Mouse (Mus musculus) right cerebral cortex, postnatal 10 days (tissue): ENCODE data around the gene Rtbdn.
A peak's percentile ranks its signal among the peaks of the same experiment; 100 is the strongest.

Experiments
- DNase-seq, 2 experiments: peaks; one replicate each; pipeline ENCODE4 v3.0.0; 2021; ENCODE audit warnings: low spot score in 2 of 2

Gene Rtbdn

DNA sequence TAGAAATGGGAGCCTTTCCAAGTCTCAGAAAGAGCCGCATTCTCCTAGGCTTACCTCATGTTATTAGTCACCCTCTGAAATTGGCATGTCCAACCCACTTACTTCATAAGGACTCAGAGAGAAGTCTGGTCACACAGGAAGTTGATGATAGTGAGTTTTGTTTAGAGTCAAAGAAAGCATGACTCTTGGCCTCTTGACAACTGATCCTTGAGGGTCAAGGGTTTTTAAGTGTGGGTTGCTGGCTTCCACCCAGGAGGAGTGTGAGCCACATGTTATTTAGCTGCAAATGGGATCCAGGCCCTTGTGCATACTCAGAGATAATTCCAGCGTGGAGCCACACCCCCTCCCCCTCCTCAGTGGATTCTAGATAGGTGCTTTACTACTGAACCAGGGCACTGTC, 25.2 kb upstream of the Rtbdn start:
- no peak for DNase-seq

DNA sequence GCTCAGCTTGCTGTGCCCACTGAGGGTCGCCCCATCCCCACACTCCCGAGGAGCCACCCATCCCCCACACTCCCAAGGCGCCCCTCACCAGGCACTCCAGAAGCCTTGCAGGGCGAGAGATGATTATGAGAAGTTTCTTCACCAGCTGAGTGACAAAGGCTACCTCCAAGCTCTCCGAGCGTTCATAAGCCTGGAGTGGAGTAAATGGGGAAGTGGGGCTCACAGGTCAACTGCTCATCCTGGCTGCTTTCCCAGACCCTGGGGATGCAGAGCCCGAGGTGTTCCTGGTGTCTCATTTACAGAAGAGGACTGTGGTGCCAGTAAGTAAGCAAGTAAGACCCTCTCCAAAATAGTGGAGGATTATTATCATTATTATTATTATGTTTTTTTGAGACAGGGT, 21.2 kb upstream of the Rtbdn start:
- no peak for DNase-seq

DNA sequence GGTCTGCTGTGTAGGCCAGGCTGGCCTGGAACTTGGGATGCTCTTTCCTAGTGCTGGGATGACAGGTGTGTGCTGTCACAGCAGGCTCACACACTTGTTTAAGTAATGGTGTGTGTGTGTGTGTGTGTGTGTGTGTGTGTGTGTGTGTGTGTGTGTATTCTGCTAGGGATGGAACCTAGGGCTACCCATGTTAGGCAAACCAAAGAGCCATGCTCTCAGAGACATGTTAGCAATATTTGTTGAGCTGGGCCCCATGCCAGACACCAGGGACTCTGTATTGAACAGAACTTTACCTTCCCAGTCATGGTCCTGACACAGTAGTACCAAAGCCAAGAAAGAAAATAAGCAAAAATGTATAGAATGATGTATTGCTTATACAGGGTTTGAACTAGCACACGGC, 19.3 kb upstream of the Rtbdn start:
- DNase-seq: no peak

DNA sequence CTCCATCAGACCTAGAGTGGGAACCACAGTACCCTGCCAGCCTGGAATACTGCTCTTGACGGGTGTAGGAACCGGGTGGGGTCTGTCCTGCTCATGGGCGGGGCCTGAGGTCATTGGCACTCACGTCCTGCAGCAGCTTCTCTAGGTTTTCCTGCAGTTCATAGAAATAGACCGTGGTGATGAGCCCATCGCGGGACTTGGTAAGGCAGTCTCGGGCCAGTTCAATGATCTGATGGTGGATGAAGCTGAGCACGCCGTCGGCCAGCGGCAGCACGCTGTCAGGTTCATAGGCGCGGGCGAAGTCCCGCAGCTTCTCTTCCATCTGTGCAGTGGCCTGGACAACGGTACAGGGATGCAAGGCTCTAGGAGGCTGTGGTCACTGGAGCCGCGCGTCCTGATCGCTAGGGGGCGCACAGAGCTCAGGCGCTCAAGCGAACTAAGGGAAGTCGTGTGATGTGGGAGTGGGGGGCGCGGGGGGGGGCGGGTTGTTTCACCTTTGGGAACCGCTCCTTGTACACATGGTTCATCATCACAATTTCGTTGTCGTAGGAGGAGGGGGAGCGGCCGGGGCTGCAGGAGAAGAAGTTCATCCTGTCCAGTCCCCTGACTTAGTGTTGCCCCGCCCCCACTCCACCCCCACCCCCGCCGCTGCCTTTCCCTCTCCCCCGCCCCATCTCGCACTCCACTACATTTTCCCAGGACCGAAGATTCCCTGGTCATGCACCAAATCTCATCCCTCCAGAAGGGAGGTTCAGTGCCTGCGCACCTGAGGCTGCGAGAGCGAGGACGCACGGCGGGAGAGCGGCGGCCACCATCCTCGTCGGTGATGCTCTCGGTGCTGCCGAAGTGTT, 18.1 kb upstream of the Rtbdn start:
- DNase-seq: peak in 1 of 2 experiments; percentile 84

GRCm38 (mm10) chr8:84930582-84930981, 16.2 kb upstream of the Rtbdn start:
- DNase-seq: no peak

- DNase-seq: peak in 1 of 2 experiments; percentile 42
Observed at GRCm38 (mm10) chr8:84933767-84934559, 12.8 kb upstream of the Rtbdn start.

GRCm38 (mm10) chr8:84934860-84935259, 11.9 kb upstream of the Rtbdn start:
- DNase-seq: peak; percentile 76 to 79

GRCm38 (mm10) chr8:84935489-84935888, 11.3 kb upstream of the Rtbdn start:
- DNase-seq: peak in 1 of 2 experiments; percentile 46

GRCm38 (mm10) chr8:84936041-84936961, 10.5 kb upstream of the Rtbdn start:
- DNase-seq: peak; percentile 59 to 61

DNA sequence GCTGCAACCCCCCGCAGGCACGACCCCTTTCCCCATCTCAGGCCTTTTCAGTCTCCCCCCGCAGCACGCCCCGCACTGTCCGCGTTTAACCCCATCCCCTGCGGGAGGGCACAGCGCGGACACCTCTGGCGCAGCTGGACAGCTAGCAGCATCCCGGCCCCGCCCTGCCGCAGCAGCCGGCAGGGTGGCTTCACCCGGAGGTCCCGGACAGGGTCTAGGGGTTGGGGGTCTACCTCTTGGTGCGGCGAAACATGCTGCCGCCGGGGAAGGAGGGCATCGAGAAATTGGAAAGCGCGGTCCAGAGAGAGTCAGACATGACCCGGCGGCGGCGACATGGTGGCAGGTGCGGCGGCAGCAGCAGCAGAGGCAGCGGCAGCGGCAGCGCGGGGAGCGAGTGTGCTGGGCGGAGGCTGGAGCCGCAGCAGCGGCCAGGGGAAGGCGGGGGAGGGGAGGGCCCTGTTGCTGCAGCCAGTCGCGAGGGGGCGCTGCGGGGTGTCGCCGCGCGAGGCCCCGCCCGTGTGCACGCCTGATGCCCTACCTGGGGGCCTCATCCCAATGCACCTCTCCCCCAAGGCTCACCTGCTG, 9.7 kb upstream of the Rtbdn start, which contains the start of gene Mast1:
TSS of gene Mast1 (minus strand) at position 398 of the 585 bp plus-strand sequence.
- DNase-seq: peak; percentile 83 to 86

GRCm38 (mm10) chr8:84937620-84938485, 8.9 kb upstream of the Rtbdn start:
- no peak for DNase-seq

DNA sequence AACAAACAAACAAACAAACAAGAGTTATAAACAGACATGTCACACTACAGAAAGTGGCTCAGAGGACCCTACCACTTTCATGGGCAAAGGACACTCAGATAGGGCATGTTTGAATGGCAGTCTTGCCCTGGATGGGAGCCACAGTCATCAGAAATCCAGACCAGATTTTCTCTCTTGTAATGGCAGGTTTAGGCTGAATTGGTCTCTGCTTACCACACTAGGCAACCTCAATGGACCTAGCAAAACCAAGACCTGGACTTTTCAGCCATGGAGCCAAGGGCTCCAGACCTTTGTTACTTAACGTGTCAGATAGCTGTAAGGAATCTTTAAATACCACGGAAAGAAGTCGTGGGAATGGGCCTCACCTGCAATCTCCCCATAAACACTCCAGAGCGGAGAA, 3.1 kb upstream of the Rtbdn start:
- no peak for DNase-seq

DNA sequence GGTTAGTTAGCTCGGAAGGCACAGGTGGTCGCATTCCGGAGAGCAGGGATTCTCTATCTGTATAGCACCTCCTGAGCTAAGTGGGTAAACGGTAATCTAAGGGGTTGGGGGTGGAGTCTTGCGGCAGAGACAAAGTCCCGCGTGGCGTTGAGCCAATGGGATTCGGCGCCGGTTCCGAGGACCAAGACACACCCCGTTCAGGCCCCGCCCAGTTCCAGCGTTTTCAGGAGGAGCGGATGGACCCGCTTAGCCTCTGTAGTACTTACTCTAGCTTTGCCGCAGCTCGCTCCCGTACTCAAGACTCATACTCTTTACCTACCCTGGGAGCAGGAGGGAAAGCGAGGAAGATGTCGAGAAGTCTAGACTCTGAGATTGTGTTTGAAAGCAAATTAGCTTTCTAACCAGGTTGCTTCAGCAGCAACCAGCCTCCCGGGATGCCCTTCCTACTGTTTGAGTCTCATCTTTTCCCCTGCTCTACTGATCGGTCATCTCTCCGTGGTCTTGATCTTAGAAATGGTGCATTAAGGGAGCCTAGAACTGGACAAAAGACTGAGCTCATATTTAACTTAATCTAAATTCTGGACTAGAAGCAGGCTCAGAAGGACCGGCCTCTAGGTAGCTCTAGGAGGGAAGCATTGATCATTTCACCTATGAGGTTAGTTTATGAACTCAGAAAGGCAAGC, 2.2 kb upstream of the Rtbdn start:
- peak; percentile 88 to 91 for DNase-seq

DNA sequence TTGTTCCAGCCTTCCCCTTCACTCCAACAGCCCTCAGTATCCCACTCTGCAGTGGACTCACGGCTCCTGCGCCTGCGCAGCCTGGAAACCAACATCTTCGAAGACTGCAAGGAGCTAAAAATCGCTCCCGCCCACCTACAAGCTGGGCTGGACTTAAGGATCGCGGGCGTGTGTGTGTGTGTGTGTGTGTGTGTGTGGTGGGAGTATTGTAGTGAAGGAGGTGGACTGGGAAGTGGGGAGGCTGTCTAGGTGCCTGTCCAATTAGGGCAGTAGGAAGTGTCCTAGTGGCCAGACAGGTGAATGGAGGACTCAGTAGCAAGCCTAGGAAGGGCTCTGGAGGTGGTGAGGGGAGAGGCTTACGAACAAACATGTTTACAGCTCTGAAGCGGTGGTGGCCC, 1.6 kb upstream of the Rtbdn start:
- DNase-seq: peak; percentile 90 to 94

GRCm38 (mm10) chr8:84945633-84946527, 911 bp upstream of the Rtbdn start:
- DNase-seq: peak; percentile 78 to 80

DNA sequence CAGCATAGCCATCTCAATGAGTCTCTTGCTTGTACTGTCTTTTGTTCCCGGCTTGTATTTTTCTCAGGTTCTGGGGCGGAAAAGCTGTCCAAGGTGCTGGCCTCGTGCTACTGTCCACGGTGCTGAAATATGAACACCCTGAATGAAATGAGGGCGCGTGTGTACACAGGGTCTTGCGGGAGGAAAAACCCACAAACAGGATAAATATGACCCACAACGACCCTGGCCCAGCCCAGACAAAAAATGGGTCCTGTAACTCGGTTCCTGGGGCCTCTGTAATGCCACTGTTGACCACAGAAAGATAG, 402 bp downstream of the Rtbdn start:
- no peak for DNase-seq

DNA sequence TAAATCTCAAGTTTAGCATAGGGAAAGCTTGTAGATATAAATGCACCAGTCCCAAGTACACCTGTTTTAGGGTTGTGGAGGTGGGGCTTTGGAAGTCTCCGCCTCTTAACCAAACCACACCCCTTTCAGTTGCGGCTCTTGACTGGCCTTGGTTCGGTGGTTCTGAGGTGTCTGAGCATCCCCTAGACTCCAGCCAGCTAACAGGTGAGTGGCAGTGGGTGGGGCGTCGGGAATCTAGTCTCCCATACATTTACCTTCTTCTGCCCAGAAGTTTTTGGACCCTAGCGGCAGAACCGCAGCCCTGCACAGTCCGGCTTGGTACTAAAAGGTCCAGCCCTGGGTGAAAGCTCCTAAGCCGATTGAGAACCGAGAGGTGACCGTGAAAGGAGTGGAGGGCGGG, 3.0 kb downstream of the Rtbdn start:
- DNase-seq: no peak

- DNase-seq: no peak
Observed at GRCm38 (mm10) chr8:84952612-84953255, 5.9 kb downstream of the Rtbdn start.
